Mouse (Mus musculus) heart, embryonic 11.5 days (tissue): ENCODE data around the gene Ulk2. TPM values are rescaled to one million over a fixed set of nuclear protein-coding genes. Genes with fewer than 3 reads are reported as not detected.
A peak's percentile ranks its signal among the peaks of the same experiment; 100 is the strongest.

Experiments
- ATAC-seq: fragments of 200-750 bp; cut with Nextera tagmentation; replicated peaks from 2 replicates; pipeline ENCODE4 v1.8.0; 2017; ENCODE audit warnings: moderate library complexity; ENCODE audit not compliant: insufficient number of reproducible peaks, low FRiP score, low TSS enrichment
- H3K27ac ChIP-seq: fragments of 300-500 bp; sonication (generic); 2 replicates; pipeline ENCODE4 v1.5.1; 2014; ENCODE audit warnings: mild to moderate bottlenecking, low read depth, low read length
- H3K27me3 ChIP-seq: fragments of 300-500 bp; sonication (generic); 2 replicates; pipeline ENCODE4 v1.6.1; 2014; ENCODE audit warnings: mild to moderate bottlenecking, low read length, mixed read lengths; ENCODE audit not compliant: control insufficient read depth, insufficient read depth
- H3K36me3 ChIP-seq: fragments of 300-500 bp; sonication (generic); 2 replicates; pipeline ENCODE4 v1.6.1; 2014; ENCODE audit warnings: mild to moderate bottlenecking, low read length, moderate library complexity, mixed read lengths; ENCODE audit not compliant: control insufficient read depth, insufficient read depth
- H3K4me1 ChIP-seq: fragments of 300-500 bp; sonication (generic); 2 replicates; pipeline ENCODE4 v1.6.1; 2014; ENCODE audit warnings: low read length; ENCODE audit not compliant: control insufficient read depth, insufficient read depth
- H3K4me2 ChIP-seq: fragments of 300-500 bp; sonication (generic); 2 replicates; pipeline ENCODE4 v1.6.1; 2014; ENCODE audit warnings: mild to moderate bottlenecking, moderate library complexity
- H3K4me3 ChIP-seq: fragments of 300-500 bp; sonication (generic); 2 replicates; pipeline ENCODE4 v1.5.1; 2014; ENCODE audit warnings: low read depth, low read length
- H3K9ac ChIP-seq: fragments of 300-500 bp; sonication (generic); 2 replicates; pipeline ENCODE4 v1.6.1; 2014; ENCODE audit warnings: mild to moderate bottlenecking, low read depth, low read length, moderate library complexity
- H3K9me3 ChIP-seq: fragments of 300-500 bp; sonication (generic); replicated peaks from 2 replicates; pipeline ENCODE4 v1.6.1; 2016; ENCODE audit warnings: low read length; ENCODE audit not compliant: control insufficient read depth
- WGBS: fragments of 180-500 bp; shearing (Covaris S2); extraction: QIAGEN DNeasy Blood & Tissue Kit; methylation state at CpG from one replicate; pipeline ENCODE4 v1.1.7; 2014; ENCODE audit not compliant: insufficient replicate concordance; 5-methylcytosine and 5-hydroxymethylcytosine counted together
- polyA plus RNA-seq: library from polyadenylated mRNA; unstranded; fragments of >200 nt; fragmentation: Nextera tagmentation; extraction: Ambion mirVana; gene quantifications from 2 replicates; pipeline ENCODE4 v1.2.1, GENCODE M21; 2014

Gene Ulk2
- 13.2 and 13.3 TPM in 2 replicates for polyA plus RNA-seq

GRCm38 (mm10) chr11:61854988-61855411, at the start of gene Ulk2:
TSS of gene Ulk2 (minus strand) at chr11:61855073.
- Histone ChIP-seq H3K4me2 (peak within 1 kb of the TSS; percentile 79), H3K4me3 (peak within 1 kb of the TSS; percentile 90), H3K27me3 (no peaks in the 10 kb centered on the region), H3K4me1 (no peaks in the 10 kb centered on the region), H3K27ac (peak within 1 kb of the TSS; percentile 78), H3K9me3 (no peaks in the 10 kb centered on the region), H3K9ac (peak within 1 kb of the TSS; percentile 94), H3K36me3 (no peaks in the 10 kb centered on the region)
- 0% methylated on average over 56 of the region's 58 CpGs for WGBS
- peak; percentile 83 for ATAC-seq

DNA sequence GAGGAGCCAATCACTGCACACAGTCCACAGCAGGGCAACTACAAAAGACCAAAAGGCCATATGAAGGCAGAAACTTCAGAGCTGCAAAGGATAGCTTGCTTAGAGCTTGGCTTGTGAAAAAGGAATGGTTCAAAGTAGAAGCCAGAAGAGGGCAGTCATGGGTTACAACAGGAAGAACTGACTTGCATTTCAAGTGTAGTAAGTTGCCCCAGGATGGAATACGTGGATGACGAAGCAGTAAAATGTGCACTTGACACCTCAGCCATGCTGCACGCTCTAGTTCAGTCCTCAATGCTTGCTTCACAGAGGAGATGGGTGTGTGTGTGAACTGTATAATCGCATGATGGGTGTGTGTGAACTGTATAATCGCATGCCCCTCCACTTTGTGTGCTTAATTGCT, 27.3 kb upstream of the Ulk2 start:
- no peak overlapping the region for H3K4me2 ChIP-seq
- H3K27me3 ChIP-seq = no peaks in the 10 kb centered on the region
- no peak for ATAC-seq
- H3K4me1 ChIP-seq = no peaks in the 10 kb centered on the region
- H3K9ac ChIP-seq = no peak overlapping the region
- H3K36me3 ChIP-seq = peaks cover 8% of the 10 kb centered on the region
- 75% methylated on average over 5 of the region's 5 CpGs for WGBS
- no peak overlapping the region for H3K27ac ChIP-seq
- no peak overlapping the region for H3K4me3 ChIP-seq
- H3K9me3 ChIP-seq = no peaks in the 10 kb centered on the region

DNA sequence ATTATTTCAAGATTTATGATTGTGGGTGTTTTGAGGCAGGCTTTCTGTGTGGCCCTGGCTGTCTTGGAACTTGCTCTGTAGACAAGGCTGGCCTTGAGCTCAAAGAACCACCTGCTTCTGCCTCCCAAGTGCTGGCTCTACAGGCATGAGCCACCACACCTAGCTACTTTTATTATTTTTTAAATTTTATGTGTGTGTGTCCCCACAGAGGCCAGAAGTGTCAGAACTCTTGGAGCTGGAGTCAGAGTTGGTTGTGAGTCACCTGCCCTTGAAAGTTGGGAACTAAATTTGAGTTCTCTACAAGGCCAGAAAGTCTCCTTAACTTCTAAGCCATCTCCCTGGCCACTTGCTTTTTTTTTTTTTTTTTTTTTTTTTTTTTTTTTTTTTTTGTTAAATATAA, 25.0 kb upstream of the Ulk2 start:
- no peak overlapping the region for H3K27ac ChIP-seq
- no peaks in the 10 kb centered on the region for H3K9me3 ChIP-seq
- H3K4me2 ChIP-seq = no peak overlapping the region
- H3K9ac ChIP-seq = no peak overlapping the region
- H3K4me1 ChIP-seq = no peaks in the 10 kb centered on the region
- H3K4me3 ChIP-seq = no peak overlapping the region
- H3K36me3 ChIP-seq = peaks cover 14% of the 10 kb centered on the region
- ATAC-seq = no peak
- H3K27me3 ChIP-seq = no peaks in the 10 kb centered on the region

DNA sequence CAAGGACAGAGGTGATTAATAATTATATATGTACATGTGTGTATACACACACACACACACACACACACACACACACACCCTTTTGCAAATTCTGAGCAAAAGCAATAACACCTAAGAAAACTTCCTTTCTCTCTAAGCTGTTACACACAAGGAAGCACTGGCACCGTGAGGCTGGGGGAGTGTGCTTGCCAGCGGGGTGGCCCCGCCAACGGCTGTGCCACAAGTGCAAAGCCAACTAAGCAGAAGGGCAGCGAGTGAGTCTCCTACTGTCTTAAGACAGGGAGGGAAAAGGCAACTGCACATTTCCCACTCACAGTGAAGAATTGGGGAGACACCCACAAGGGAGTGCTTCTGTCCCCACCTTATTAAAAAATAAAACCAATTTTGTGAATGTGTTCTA, 17.0 kb upstream of the Ulk2 start:
- no peak overlapping the region for H3K4me3 ChIP-seq
- no peaks in the 10 kb centered on the region for H3K27me3 ChIP-seq
- H3K9me3 ChIP-seq = no peaks in the 10 kb centered on the region
- H3K4me2 ChIP-seq = no peak overlapping the region
- H3K36me3 ChIP-seq = peaks cover 21% of the 10 kb centered on the region
- 92% methylated on average over 5 of the region's 5 CpGs for WGBS
- H3K27ac ChIP-seq = no peak overlapping the region
- no peaks in the 10 kb centered on the region for H3K4me1 ChIP-seq
- no peak overlapping the region for H3K9ac ChIP-seq
- ATAC-seq = no peak

DNA sequence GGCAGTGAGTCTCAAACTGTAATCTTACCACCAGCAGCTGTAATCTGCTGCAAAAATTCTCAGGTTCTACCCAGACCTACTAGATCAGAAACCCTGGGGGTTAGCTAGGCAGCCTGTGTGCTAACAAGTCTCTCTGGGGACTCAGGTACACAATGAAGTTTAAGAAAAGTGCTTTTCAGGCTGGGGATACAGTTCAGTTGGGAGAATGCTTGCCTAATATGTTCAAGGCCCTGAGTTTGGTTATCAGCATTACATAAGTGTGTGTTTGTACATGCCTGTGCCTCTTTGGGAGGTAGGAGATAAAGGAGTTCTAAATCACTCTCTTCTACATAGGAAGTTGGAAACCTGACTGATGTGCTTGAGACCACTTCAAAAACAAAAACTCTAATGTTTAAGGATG, 12.0 kb upstream of the Ulk2 start:
- Histone ChIP-seq H3K9ac (no peak overlapping the region), H3K27me3 (no peaks in the 10 kb centered on the region), H3K4me2 (no peak overlapping the region), H3K36me3 (peaks cover 4% of the 10 kb centered on the region), H3K9me3 (no peaks in the 10 kb centered on the region), H3K4me1 (no peaks in the 10 kb centered on the region), H3K27ac (no peak overlapping the region), H3K4me3 (no peak overlapping the region)
- no peak for ATAC-seq

DNA sequence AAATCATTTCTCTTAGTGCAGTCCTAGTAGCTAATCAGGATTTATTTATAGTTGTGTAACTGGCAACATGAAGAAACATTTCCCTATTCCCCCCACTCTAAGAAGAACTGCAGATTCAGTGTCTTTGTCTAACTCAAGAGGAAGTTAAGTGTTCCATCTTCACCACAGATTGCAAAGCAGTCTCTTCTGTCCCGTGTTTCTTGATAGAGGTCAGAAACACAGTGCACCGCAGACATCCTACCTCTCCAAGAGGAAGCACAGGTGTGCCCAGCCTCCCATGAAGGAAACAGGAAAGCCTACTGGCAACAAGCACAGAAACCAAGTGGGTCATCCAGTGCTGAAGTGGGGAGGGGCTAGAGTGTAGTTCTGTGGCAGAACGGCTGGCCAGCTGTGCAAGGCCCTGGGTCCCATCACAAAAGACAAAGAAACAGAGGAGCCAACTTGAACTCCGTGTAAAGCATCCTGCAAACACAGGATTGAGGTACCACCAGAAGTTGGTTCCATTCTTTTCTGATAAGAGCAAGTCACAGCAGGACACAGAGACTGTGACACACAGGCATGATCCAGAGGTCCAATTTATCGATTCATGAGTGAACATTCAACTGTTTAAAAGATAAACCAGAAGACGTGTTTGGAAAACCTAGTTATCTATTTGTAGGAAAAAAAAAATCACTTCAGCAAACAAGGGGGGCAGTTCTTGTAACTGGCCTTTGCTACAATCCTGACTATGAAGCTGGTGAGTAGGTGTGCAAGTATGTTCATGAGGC, 7.1 kb upstream of the Ulk2 start:
- Histone ChIP-seq H3K9ac (no peak overlapping the region), H3K36me3 (no peaks in the 10 kb centered on the region), H3K4me1 (no peaks in the 10 kb centered on the region), H3K27me3 (no peaks in the 10 kb centered on the region), H3K27ac (no peak overlapping the region), H3K4me3 (no peak overlapping the region), H3K4me2 (no peak overlapping the region), H3K9me3 (no peaks in the 10 kb centered on the region)
- no peak for ATAC-seq
- 66% methylated on average over 6 of the region's 6 CpGs for WGBS

DNA sequence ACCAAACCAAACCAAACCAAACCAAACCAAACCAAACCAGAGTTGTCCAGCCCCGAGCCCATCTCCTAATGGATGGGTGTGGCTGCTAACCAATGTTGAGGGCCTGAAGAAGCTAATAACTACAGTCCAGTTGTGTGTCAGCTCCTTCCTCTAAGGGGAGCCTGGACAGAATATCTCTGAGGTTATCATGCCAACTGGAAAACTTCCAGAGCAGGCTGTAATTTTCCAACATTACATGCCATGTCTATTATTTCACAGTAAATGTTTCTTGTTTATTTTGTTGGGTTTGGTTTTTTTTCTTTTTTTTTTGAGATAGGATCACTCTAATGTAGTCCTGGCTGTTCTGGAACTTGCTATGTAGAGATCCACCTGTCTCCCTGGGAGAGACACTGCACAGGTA, 4.4 kb upstream of the Ulk2 start:
- no peak overlapping the region for H3K4me3 ChIP-seq
- no peaks in the 10 kb centered on the region for H3K27me3 ChIP-seq
- ATAC-seq = no peak
- no peak overlapping the region for H3K9ac ChIP-seq
- no peak overlapping the region for H3K27ac ChIP-seq
- H3K4me2 ChIP-seq = no peak overlapping the region
- no peaks in the 10 kb centered on the region for H3K36me3 ChIP-seq
- no peaks in the 10 kb centered on the region for H3K4me1 ChIP-seq
- WGBS = 69% methylated on average over 1 of the region's 1 CpGs
- no peaks in the 10 kb centered on the region for H3K9me3 ChIP-seq

DNA sequence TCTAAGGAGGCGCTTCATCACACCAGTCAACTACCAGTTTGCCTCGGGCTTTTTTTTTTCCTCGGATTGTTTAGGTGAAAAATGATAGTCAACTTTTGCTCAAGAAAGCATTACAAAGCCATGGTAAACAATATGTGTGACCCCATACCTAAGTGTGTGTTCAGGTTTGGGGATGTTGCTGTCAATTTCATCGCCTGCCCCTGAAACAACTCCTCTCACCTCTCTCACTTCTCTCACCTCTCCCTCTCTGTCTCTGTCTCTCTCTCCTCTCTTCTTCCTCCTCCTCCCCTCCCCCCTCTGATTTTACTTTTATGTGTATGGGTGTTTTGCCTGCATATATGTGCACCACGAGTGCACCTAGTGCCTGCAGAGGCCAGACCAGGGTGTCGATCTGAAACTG, 666 bp upstream of the Ulk2 start:
- no peaks in the 10 kb centered on the region for H3K4me1 ChIP-seq

More for the DNA sequence above, 666 bp upstream of the Ulk2 start:
- Histone ChIP-seq H3K27me3 (no peaks in the 10 kb centered on the region), H3K27ac (peak overlapping the region; percentile 78; the same call in 1 of the 2 replicates), H3K9me3 (no peaks in the 10 kb centered on the region), H3K36me3 (no peaks in the 10 kb centered on the region), H3K9ac (peak overlapping the region; percentile 94), H3K4me3 (peak overlapping the region; percentile 90), H3K4me2 (peak overlapping the region; percentile 79)
- ATAC-seq = no peak
- 40% methylated on average over 6 of the region's 6 CpGs for WGBS
